Mouse (Mus musculus): ENCODE results near the gene Pon3. TPM values are rescaled to one million over a fixed set of nuclear protein-coding genes. Genes with fewer than 3 reads are reported as not detected.
"Not testable (repeated sequence)": the region's sequence is repeated elsewhere in the genome, so short reads cannot be mapped to it uniquely, and the experiment has no call there.

The Pon3 gene
- polyA plus RNA-seq, 1 experiment from 2014 or later = 15.2 TPM

DNA sequence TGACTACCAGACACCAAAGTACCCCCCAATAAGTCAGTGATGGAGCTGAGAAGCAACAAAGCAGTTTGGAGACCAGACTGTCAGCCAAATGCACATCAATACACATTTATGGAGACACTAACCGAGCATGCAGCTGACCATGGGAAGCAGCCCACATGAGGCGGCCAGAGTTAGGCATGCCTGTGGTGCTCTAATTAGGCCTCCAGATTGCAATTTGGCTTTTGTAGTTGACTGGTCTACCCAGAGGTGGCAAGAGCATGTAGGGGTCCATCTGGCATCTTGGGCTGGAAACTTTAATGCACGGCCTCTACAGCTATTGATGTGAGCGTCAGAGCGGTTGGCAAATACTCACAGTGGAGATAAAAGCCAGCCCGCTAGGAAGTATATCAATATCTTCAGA is 10.2 kb downstream of the Pon3 start:
- H3K36me3 ChIP-seq = no peaks in the 10 kb centered on the region
- no peak overlapping the region for H3K4me2 ChIP-seq (replicated peaks)
- no peaks in the 10 kb centered on the region for H3K4me1 ChIP-seq
- no peak overlapping the region for H3K4me3 ChIP-seq (replicated peaks)
- 94% methylated on average over 6 of the region's 6 CpGs for WGBS
- no peaks in the 10 kb centered on the region for H3K9me3 ChIP-seq (replicated peaks)
- no peak for ATAC-seq (ENCODE audit: insufficient number of reproducible peaks, low FRiP score, low TSS enrichment, low read depth)
- H3K27me3 ChIP-seq = no peaks in the 10 kb centered on the region
- no peak overlapping the region for H3K27ac ChIP-seq (replicated peaks)
- no peak overlapping the region for H3K9ac ChIP-seq

DNA sequence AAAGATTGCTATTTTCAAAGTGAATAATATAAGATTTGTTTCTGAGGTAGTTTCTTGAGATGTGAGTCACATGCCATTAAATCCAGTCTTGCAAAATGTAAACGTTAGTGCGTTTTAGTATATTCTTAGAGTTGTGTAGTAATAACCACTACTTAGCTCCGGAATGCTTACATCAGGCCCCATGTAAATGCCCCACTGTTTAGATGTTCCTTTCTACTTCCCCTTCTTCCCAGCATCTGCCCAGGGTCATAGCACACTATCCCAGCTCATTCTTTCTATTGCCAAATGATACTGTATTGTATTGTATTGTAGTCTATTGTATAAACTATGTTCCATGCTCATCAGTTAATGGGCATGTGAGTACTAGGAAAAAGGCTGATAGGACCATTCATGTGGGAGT is 17.3 kb downstream of the Pon3 start:
- H3K4me2 ChIP-seq (replicated peaks) = no peak overlapping the region
- WGBS = 90% methylated on average over 3 of the region's 3 CpGs
- H3K27ac ChIP-seq (replicated peaks) = no peak overlapping the region

DNA sequence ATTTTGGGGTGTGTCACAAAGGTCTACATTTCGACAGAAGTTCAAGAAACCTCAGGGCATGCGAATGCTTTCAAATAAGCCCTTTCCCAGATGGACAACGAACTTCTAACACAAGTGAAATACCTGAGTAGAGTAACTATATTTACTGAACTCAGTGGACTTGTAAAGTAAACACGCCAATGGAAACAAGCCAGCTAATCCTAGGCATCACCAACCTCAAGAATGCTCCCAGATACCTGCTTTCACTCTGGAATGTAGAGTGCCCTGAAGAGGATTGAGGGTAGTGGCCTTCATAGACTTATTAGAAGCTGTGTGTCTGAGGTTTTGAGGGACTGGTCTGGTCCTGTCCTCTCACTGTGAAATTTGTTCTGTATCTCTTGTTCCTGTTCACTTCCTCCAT is 18.6 kb downstream of the Pon3 start:
- Histone ChIP-seq H3K9ac (no peak overlapping the region), H3K4me3 (replicated peaks) (no peak overlapping the region), H3K36me3 (no peaks in the 10 kb centered on the region), H3K4me2 (replicated peaks) (no peak overlapping the region), H3K9me3 (replicated peaks) (no peaks in the 10 kb centered on the region), H3K27me3 (no peaks in the 10 kb centered on the region), H3K4me1 (no peaks in the 10 kb centered on the region), H3K27ac (replicated peaks) (no peak overlapping the region)
- ATAC-seq (ENCODE audit: insufficient number of reproducible peaks, low FRiP score, low TSS enrichment, low read depth) = no peak
- 69% methylated on average over 4 of the region's 4 CpGs for WGBS

More for the DNA sequence above, 17.3 kb downstream of the Pon3 start:
- Histone ChIP-seq H3K9ac (no peak overlapping the region), H3K9me3 (replicated peaks) (no peaks in the 10 kb centered on the region), H3K27me3 (no peaks in the 10 kb centered on the region), H3K4me3 (replicated peaks) (no peak overlapping the region), H3K4me1 (no peaks in the 10 kb centered on the region), H3K36me3 (no peaks in the 10 kb centered on the region)
- ATAC-seq (ENCODE audit: insufficient number of reproducible peaks, low FRiP score, low TSS enrichment, low read depth) = no peak

DNA sequence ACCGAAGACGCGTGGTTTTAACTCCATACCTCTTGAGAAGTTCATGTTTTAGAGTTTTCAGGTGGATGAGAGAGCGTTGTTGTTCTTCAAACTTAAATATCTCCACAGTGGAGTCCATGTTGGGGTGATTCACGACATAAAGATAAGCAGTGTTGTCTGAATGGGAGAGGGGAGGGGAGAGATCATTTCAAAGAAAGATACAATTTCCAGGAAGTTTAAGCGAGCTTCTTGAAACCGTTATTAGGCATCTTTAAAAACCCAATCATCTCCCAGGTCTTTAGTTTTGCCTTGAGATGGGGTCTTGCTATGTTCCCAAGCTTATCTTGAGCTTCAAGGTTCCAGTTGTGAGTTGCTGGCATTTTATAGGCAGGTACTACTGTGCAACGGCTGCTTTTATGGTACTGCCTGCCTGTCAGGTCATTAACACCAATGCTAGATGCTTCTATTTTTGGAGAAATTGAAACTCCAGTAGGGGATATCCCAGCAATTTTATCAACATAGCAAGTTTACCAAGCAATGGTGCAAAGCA is 19.2 kb downstream of the Pon3 start:
- Histone ChIP-seq H3K9me3 (replicated peaks) (no peaks in the 10 kb centered on the region), H3K9ac (no peak overlapping the region), H3K27ac (replicated peaks) (no peak overlapping the region), H3K36me3 (no peaks in the 10 kb centered on the region), H3K27me3 (no peaks in the 10 kb centered on the region), H3K4me1 (no peaks in the 10 kb centered on the region), H3K4me3 (replicated peaks) (no peak overlapping the region), H3K4me2 (replicated peaks) (no peak overlapping the region)
- no peak for ATAC-seq (ENCODE audit: insufficient number of reproducible peaks, low FRiP score, low TSS enrichment, low read depth)
- 87% methylated on average over 8 of the region's 8 CpGs for WGBS

DNA sequence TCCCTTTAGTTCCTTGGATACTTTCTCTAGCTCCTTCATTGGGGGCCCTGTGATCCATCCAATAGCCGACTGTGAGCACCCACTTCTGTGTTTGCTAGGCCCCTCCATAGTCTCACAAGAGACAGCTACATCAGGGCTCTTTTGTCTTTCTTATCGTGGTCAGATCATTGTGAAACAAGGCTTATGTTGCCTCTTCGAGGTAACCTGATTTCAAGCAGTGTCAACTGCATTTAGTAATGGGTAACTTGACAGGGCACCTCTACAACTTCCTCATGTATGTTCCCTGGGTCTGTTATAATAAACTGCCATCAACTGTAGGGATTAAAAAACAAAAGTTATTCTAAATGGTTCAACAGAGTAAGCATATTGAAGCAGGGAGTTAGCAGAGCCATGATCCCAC is 21.5 kb downstream of the Pon3 start:
- Histone ChIP-seq H3K4me3 (replicated peaks) (no peak overlapping the region), H3K27me3 (no peaks in the 10 kb centered on the region), H3K4me2 (replicated peaks) (no peak overlapping the region), H3K27ac (replicated peaks) (no peak overlapping the region), H3K36me3 (no peaks in the 10 kb centered on the region), H3K9me3 (replicated peaks) (no peaks in the 10 kb centered on the region), H3K4me1 (no peaks in the 10 kb centered on the region), H3K9ac (no peak overlapping the region)
- WGBS = 75% methylated on average over 3 of the region's 3 CpGs
- no peak for ATAC-seq (ENCODE audit: insufficient number of reproducible peaks, low FRiP score, low TSS enrichment, low read depth)

DNA sequence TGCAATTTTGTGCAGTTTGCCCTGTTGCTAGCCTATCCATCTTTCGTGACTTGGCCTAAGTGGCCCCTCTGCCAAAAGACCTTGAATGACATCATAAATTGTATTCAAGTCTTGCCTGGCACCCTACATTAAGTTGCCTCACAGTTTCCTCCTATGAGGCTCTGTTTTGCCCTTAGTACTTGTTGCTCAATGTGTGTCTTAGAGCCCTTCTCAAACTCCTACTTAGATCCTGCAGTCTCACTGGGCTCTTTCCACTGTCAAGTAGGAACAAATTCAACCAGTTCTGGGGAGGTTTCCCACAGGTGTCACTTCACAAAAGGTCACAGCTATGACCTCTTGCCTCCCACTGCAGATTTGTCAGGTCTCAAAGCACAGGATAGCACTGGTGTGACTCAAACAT is 22.3 kb downstream of the Pon3 start:
- no peaks in the 10 kb centered on the region for H3K4me1 ChIP-seq
- H3K27ac ChIP-seq (replicated peaks) = no peak overlapping the region
- no peak overlapping the region for H3K4me3 ChIP-seq (replicated peaks)
- no peak overlapping the region for H3K4me2 ChIP-seq (replicated peaks)
- 88% methylated on average over 1 of the region's 1 CpGs for WGBS
- no peak for ATAC-seq (ENCODE audit: insufficient number of reproducible peaks, low FRiP score, low TSS enrichment, low read depth)
- H3K36me3 ChIP-seq = no peaks in the 10 kb centered on the region
- H3K27me3 ChIP-seq = no peaks in the 10 kb centered on the region
- no peaks in the 10 kb centered on the region for H3K9me3 ChIP-seq (replicated peaks)
- H3K9ac ChIP-seq = no peak overlapping the region

DNA sequence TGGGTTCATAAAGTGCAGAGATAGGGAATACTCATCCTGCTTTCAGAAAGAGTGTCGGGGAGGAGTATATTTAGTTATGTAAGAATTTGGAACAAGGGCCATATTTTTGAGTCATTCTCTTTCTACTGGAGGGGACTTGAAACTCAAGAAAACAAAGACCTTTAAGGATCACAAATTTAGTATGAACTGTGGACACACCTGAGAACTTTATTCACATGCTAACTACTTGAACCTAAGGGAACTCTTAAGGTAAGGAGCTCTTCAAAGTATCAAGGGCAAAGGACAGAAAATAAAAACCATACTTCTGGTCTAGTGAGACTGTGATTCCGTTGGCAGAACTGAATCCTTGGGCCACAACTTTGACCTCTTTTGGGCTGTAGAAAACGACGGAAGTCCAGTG is 24.1 kb downstream of the Pon3 start:
- Histone ChIP-seq H3K27me3 (no peaks in the 10 kb centered on the region), H3K4me2 (replicated peaks) (no peak overlapping the region), H3K4me1 (no peaks in the 10 kb centered on the region), H3K4me3 (replicated peaks) (no peak overlapping the region), H3K27ac (replicated peaks) (no peak overlapping the region), H3K36me3 (no peaks in the 10 kb centered on the region), H3K9ac (no peak overlapping the region), H3K9me3 (replicated peaks) (no peaks in the 10 kb centered on the region)
- no peak for ATAC-seq (ENCODE audit: insufficient number of reproducible peaks, low FRiP score, low TSS enrichment, low read depth)
- 87% methylated on average over 4 of the region's 4 CpGs for WGBS

DNA sequence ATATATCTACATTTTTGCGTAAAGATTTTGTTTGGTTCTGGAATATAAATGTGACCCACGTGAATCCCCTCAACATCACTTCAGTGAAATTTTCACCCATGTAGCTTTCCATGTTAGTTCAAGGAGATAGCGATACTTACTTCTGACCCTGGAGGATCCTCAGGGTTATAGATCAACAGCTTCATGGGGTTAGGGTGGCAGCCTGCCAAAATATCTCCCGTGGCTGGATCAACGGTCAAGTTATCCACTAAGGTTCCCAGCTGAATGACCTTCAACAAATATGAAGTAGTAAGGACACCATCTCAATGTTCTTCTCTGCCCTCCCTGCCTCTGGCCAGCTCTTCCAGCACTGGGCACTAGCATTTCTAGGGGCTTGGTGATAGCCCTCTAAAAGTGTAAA is 25.8 kb downstream of the Pon3 start:
- Histone ChIP-seq H3K4me3 (replicated peaks) (no peak overlapping the region), H3K9ac (no peak overlapping the region), H3K27me3 (no peaks in the 10 kb centered on the region), H3K4me2 (replicated peaks) (no peak overlapping the region), H3K27ac (replicated peaks) (no peak overlapping the region), H3K4me1 (no peaks in the 10 kb centered on the region), H3K36me3 (no peaks in the 10 kb centered on the region), H3K9me3 (replicated peaks) (no peaks in the 10 kb centered on the region)
- 89% methylated on average over 5 of the region's 5 CpGs for WGBS
- no peak for ATAC-seq (ENCODE audit: insufficient number of reproducible peaks, low FRiP score, low TSS enrichment, low read depth)

DNA sequence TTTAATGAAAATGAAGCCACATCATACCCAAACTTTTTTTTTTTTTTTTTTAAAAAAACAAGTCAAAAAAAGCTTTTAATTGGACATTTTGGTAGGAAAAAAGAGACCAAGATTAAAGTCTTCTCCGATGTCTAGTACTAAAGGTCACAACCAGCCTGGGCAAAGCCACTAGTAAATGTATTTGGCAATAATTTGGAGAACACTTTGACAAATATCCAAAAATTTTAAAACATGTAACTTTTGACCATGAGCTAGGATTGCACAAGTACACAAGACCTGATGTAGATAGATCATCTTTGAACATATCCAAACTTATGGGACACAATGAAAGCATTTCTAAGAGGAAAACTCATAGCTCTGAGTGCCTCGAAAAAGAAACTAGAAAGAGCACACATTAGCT is 32.5 kb downstream of the Pon3 start:
- ATAC-seq (ENCODE audit: insufficient number of reproducible peaks, low FRiP score, low TSS enrichment, low read depth); H3K4me1 ChIP-seq; H3K27me3 ChIP-seq; H3K27ac ChIP-seq (replicated peaks); H3K4me2 ChIP-seq (replicated peaks); H3K9ac ChIP-seq; H3K9me3 ChIP-seq (replicated peaks); H3K4me3 ChIP-seq (replicated peaks); H3K36me3 ChIP-seq: not testable (repeated sequence)
- 95% methylated on average over 2 of the region's 2 CpGs for WGBS

DNA sequence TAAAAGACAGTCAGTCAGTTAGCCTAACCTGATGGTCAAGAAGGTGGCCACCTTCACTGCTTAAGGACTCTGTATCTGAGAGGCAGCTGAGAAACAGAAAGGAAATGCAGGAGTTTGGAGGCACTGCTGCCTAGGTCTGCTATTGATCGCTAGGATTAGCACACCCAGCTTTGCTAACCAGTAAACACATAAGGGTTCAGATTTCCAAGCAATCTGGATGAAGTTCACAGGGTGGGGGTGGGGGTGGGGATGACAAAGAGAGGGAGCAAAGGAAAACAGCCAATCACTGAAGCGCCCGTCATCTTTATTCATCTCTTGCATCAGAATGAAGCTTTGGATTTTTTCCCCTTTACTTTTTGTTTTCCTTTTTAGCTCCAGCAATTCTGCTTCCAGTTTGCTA is 34.0 kb downstream of the Pon3 start:
- no peaks in the 10 kb centered on the region for H3K36me3 ChIP-seq
- no peak overlapping the region for H3K9ac ChIP-seq
- no peaks in the 10 kb centered on the region for H3K27me3 ChIP-seq
- no peaks in the 10 kb centered on the region for H3K4me1 ChIP-seq
- H3K9me3 ChIP-seq (replicated peaks) = no peaks in the 10 kb centered on the region
- no peak overlapping the region for H3K4me2 ChIP-seq (replicated peaks)
- WGBS = 66% methylated on average over 3 of the region's 3 CpGs
- no peak overlapping the region for H3K4me3 ChIP-seq (replicated peaks)
- no peak for ATAC-seq (ENCODE audit: insufficient number of reproducible peaks, low FRiP score, low TSS enrichment, low read depth)
- no peak overlapping the region for H3K27ac ChIP-seq (replicated peaks)

DNA sequence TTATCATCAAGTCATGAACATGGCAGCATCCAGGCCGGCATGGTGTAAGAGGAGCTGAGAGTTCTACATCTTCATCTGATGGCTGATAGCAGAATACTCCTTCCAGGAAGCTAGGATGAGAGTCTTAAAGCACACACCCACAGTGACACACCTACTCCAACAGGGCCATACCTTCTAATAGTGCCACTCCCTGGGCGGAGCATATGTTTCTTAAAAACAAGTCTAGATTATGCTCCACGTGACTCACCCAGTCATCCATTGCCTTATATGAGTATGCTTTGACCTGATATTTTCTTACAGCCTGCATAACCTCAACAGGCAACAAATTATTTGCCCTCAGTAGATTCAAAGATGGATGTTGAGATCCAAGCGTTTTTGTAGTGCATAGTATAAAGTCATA is 37.9 kb downstream of the Pon3 start:
- Histone ChIP-seq H3K27ac (replicated peaks) (no peak overlapping the region), H3K4me3 (replicated peaks) (no peak overlapping the region), H3K27me3 (no peaks in the 10 kb centered on the region), H3K9ac (no peak overlapping the region), H3K36me3 (no peaks in the 10 kb centered on the region), H3K9me3 (replicated peaks) (no peaks in the 10 kb centered on the region), H3K4me1 (no peaks in the 10 kb centered on the region), H3K4me2 (replicated peaks) (no peak overlapping the region)
- no peak for ATAC-seq (ENCODE audit: insufficient number of reproducible peaks, low FRiP score, low TSS enrichment, low read depth)
- 87% methylated on average over 4 of the region's 4 CpGs for WGBS

DNA sequence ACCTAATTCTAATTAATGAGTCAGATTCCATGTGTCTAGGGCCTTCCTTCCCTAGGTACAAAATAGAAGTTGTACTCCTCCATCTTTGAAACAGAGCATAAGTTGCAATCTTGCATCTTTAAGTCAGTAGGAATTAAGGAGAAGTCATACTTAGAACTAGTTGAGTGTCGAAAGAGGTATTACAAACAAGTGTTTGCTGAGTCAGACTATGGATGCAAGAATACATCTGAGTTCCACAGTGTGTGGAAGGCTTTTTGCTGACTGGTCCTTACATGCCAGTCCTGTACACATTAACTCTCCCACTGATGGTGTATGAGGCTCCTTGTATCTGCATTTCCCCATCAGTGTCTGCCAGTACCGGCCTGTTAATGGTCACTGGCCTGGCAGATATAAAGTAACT is 48.3 kb downstream of the Pon3 start:
- Histone ChIP-seq H3K36me3 (no peaks in the 10 kb centered on the region), H3K4me2 (replicated peaks) (no peak overlapping the region), H3K9me3 (replicated peaks) (0 out of 2 replicates have a peak, but pooled peaks cover under 1% of the 10 kb centered on the region), H3K4me1 (no peaks in the 10 kb centered on the region), H3K4me3 (replicated peaks) (no peak overlapping the region), H3K27me3 (no peaks in the 10 kb centered on the region), H3K9ac (no peak overlapping the region), H3K27ac (replicated peaks) (no peak overlapping the region)
- no peak for ATAC-seq (ENCODE audit: insufficient number of reproducible peaks, low FRiP score, low TSS enrichment, low read depth)
- WGBS = 77% methylated on average over 2 of the region's 2 CpGs

Data from embryonic facial prominence, embryonic 15.5 days (tissue).